Mouse (Mus musculus): Measurements from ENCODE around the gene Hap1.

The Hap1 gene

DNA sequence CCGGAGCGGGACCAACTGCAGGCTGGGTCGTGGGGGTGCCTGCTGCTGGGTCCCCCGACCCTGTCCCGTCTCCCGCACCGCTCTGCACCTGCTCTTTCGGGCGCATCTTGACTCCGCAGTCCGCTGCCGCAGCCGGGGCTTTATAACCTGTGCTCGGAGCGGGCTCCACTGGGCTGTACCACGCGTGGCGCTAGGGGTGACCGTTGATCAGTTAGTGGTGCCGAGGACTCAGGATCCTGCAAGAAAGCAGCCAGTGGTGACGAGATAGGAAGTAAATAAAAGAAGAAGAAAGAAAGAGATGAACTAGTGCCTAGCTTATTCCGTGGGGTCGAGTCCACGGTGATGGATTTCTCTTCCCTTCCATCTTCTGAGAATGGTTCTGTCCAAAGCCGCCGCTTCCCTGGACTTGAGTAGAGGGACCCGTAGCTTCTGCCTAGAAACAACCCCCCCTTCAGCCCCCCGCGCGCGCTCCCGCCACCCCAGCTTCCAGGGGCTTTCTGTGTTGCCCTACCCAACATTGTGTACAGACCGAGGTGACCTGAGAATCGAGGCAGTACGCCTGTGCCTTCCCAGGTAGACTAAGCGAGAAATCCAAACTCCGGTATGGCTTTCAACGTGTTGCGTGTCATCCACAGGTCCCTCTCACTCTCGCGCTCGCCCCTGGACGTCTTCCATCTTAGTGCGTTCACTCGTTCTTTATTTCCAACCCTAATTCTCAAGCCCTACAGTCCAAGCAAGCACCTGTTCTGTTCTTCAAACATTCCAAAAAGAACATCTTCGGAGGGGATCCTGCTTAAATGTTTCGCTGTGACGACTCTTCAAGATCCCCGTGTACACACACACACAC, at the start of gene Hap1:
Gene Hap1, minus strand, starts transcription at position 157 of the 847 bp plus-strand sequence.
- DNase-seq (ENCODE audit: low spot score) = peak; percentile 87

DNA sequence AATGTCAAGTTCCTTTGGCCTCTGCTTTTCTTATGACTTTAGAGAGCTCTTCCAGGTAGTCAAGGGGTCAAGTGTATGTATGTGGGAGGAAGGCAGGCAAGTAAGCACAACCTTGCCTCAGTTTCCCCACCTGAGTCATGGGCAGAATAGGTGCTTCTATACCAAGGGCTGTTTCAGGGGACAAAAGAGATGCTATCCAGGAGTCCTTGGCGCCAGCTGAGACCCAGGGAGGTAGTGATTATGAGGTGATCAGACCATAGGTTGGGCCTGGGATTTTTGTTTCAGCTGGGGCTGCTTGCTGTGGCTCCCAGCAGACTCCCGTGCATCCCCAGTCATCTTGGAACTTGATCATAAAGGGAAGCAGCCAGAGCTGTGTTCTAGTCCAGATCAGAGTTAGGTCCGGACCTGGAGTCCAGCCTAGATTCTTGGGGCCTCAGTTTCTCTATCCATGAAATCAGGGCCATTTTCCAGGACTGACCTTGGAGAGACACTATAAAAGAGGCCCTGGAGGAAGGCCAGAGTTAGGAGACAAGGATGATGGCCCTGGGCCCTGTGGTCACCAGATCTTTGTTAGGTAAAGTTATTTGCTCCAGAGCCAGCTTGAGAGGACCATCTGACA, 48.6 kb upstream of the Hap1 start:
- no peak for DNase-seq (ENCODE audit: low spot score)

GRCm38 (mm10) chr11:100403445-100404134, 47.7 kb upstream of the Hap1 start:
- DNase-seq (ENCODE audit: low spot score) = peak; percentile 66

- DNase-seq (ENCODE audit: low spot score) = no peak
Measured at GRCm38 (mm10) chr11:100402682-100403081, 46.8 kb upstream of the Hap1 start.

DNA sequence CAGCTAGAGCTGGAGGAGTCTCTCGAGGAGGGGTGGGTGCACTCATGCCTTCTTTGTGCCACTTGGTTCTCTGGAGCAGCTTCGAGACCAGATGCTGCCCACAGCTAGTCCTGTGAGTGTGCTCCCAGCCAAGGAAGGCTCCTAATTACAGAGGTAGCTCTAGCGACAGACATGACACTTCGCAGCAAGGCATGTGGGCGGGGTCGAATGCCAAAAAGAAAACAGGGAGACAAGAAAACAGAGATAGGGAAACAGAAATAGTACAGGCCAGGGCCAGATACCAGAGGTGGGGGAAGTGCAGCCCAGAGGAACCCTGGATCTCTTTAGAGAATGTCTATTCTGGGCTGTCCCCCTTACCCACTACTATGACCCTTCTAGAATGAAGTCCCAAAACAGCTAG, 46.3 kb upstream of the Hap1 start:
- DNase-seq (ENCODE audit: low spot score) = no peak

DNA sequence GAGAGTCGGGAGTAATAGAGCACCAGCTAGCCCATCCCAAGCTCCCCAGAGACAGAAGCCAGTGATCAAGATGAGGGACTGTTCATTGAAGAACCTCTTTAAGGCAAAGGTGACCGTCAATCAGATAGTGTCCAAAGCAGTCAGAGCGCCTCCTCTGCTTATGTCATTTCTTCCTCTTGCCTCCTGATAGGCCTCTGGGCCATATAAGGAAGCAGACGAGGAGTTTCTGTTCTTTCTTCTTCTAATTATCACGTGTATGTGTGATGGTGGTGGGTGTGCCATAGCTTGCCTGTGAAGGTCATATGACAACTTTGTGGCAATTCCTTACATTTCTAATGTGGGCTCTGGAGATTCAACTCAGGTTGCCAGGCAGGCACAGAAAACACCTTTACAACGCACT, 44.9 kb upstream of the Hap1 start:
- DNase-seq (ENCODE audit: low spot score) = no peak

DNA sequence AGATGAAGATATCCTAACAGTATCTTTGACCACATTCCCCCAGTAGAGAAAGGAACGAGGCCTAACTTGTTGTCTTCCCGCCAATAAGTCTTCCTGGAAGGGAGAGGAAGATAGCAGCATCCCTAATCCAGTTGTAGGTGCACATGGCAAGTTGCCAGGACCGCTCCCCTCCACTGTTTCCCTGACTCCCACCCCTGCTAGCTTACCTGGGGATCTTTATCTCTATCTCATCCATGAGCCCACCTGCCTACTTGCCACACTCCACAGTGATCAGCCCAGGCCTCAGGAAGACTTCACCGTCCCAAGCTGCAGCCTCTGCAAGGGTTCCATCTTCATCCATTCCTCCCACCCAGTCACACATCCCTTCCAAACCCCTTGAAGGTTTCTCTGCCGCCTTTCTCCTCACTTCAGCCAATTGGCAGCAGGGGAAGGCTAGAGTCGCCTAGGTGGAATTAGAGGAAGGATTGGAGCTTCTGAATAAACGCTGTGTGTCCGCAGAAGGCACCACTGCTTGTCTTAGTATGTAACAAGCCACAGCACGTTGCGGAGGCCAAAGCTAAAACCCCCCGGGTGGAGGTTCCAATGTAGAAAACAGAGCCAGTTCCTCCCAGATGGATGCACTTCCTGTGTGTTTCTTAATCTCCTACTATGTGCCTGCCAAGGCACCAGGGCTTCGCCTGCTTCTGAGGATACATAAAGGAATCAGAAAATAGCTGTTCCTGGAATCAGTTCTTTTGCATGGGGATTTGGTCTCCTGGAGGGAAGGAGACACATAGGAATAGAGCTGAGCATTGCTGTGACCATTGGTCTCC, 44.0 kb upstream of the Hap1 start:
- no peak for DNase-seq (ENCODE audit: low spot score)

GRCm38 (mm10) chr11:100399320-100399719, 43.4 kb upstream of the Hap1 start:
- no peak for DNase-seq (ENCODE audit: low spot score)

GRCm38 (mm10) chr11:100398517-100398916, 42.6 kb upstream of the Hap1 start:
- no peak for DNase-seq (ENCODE audit: low spot score)

- DNase-seq (ENCODE audit: low spot score) = peak; percentile 100
Measured at GRCm38 (mm10) chr11:100397600-100398389, 41.9 kb upstream of the Hap1 start, which contains the start of gene Jup. Gene Jup (minus strand): TSS chr11:100397763.

GRCm38 (mm10) chr11:100396886-100397599, 41.1 kb upstream of the Hap1 start:
- DNase-seq (ENCODE audit: low spot score) = no peak

- no peak for DNase-seq (ENCODE audit: low spot score)
Measured at GRCm38 (mm10) chr11:100395861-100396631, 40.1 kb upstream of the Hap1 start.

- DNase-seq (ENCODE audit: low spot score) = no peak
Measured at GRCm38 (mm10) chr11:100395200-100395599, 39.3 kb upstream of the Hap1 start.

DNA sequence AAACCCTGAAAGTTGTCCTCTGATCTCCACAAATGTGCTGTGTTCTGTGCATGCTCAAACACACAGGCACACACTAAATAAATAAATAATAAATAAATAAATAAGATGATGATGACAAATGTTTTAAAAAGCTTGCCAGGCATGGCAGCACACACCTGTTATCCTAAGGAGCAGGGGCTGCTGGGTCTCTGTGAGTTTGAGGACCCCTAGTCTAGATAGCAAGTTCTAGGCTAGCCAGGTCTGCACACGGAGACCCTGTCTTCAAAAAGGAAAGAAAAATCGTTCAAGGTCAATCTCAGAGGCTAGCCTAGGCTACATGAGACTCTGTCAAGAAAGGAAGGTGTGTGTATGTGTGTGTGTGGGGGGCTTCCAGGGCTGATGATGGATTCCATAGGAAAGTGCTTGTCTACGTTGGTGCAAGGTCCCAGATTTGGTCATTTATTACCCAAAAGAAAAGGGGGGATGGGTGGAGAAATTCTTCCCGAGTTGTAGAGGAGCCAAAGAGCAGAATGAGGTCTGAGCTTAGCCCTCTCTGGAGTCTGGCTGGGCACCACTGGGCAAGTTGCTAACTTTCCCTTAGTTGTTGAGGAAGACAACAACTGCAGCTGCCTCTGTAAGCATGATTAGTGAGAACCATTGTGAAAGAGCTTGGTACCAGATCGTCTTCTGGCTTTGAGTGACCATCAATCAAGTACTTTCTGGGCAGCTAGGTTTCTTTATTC, 38.6 kb upstream of the Hap1 start:
- no peak for DNase-seq (ENCODE audit: low spot score)

DNA sequence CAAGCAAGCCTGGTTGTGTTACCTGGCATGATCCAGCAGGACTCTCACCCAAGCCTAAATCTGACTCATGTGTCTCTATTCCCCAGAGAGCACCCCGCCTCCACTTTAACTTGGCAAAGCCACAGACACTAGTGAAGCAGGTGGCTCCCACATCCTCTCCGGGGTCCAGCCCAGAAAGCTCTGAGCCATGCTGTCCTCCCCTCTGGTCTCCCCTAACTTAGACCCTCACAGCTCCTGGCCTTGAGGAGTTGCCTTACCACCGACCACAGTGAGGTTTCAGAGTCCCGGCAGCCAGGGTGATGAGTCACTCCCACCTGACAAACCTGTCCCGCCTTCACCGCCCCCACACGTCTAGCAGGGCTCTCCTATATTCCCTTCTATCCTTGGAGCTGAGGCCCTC, 37.8 kb upstream of the Hap1 start:
- DNase-seq (ENCODE audit: low spot score) = no peak

DNA sequence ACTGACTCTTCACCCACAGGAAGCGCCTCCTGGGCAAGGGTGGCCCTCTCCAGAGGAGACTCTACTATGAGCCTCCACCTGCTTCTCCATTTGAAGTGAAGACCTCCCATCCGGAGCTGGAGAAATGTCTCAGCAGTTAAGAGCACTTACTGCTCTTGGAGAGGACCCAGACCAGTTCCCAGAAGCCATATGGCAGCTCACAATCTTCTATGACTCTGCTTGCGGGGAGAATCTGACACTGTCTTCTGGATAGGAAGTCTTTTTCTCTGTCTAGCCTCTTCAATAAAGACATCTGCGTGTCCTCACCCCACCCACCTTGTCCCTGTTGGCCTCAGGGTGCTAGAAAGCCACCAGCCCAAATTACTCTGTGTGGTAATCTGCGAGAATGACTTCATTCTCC, 37.0 kb upstream of the Hap1 start:
- DNase-seq (ENCODE audit: low spot score) = no peak

GRCm38 (mm10) chr11:100391884-100392345, 36.0 kb upstream of the Hap1 start:
- DNase-seq (ENCODE audit: low spot score) = no peak

DNA sequence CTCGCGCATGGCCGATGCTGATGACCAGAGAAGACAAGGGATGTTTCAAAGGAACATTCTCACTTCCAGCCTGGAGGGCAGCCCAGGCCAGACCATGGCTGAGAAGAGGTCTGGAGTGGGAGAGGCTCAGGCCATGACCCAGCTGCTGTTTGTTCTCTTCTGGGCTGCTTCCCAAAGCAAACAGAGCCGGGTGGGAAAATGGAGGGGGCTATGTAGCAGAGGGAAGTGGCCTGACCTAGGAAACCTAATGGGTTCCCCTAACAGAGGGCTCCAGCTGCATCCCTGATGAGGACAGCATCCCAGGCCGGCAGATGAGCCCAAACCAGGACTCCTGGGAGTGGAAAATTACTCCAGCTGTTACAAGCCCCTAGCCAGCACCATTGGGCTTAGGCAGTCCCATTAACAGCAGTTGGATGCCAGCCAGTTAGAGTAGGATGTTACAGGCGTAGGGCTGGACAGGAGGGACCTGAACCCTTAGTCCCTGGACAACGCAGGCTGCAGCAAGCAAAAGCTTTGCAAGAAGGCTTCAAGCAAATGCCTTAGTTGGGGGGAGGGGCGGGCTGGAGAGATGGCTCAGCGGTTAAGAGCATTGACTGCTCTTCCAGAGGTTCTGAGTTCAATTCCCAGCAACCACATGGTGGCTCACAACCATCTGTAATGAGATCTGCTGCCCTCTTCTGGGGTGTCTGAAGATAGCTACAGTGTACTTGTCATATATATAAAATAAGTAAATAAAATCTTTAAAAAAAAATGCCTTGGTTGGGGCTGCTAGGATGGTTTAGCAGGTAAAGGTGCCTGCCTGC, 35.4 kb upstream of the Hap1 start:
- DNase-seq (ENCODE audit: low spot score) = no peak
